21 mouse cellular contexts compared by ENCODE assay signal in genomic region chr1:69489026-69489425, GRCm38 (mm10).
DNase-seq lines count a peak whose midpoint lies in the region; ATAC-seq and TF ChIP-seq lines count a peak whose summit lies in the region.
"Had no signal": no experiment of that assay in that cellular context is flagged by ENCODE, and none has a peak within 500 bp of the region (broad histone marks: within the 10 kb centered on the region; RNA-seq: fewer than 3 reads in every experiment).

No protein-coding gene starts in this region.

- no peaks in the 10 kb centered on the region for H3K4me1 ChIP-seq in kidney, postnatal 0 days (replicated peaks; ENCODE audit: insufficient read depth, low read length)
- H3K4me1 ChIP-seq: embryonic facial prominence, embryonic 15.5 days; heart, embryonic 12.5 days; hindbrain, embryonic 13.5 days had no signal

- 36% methylated on average over 7 of the region's 7 CpGs for WGBS in kidney, postnatal 0 days

- ATAC-seq in kidney, postnatal 0 days (replicated peaks; ENCODE audit: low FRiP score, low read depth), result no peak
- no peak for ATAC-seq in megakaryocyte progenitor cell, adult 5-6 weeks (replicated peaks; ENCODE audit: poor library complexity)
- ATAC-seq: forebrain, embryonic 16.5 days had no signal

- peak; percentile 19 for DNase-seq in kidney, adult 9 months
- DNase-seq in kidney, postnatal 25 days, result no peak
- peak; percentile 20 for DNase-seq in embryo, embryonic 9.5 days (ENCODE audit: extremely low spot score)
- DNase-seq in kidney, postnatal 0 days (ENCODE audit: low spot score), result peak; percentile 14
- DNase-seq in spleen, postnatal 4 days (ENCODE audit: low spot score in 2 of 2), result no peak
- DNase-seq in left cerebral cortex, postnatal 25 days (ENCODE audit: low spot score in 2 of 2), result no peak
- DNase-seq: cerebellum, adult 18-20 months; cerebellum, postnatal 36 days; heart, postnatal 14 days; layer of hippocampus, postnatal 36 days; lung, adult 18-20 months; lung, postnatal 14 days; right cerebral cortex, postnatal 25 days; thymus, postnatal 14 days had no signal

- no peaks in the 10 kb centered on the region for H3K27me3 ChIP-seq in kidney, postnatal 0 days (ENCODE audit: insufficient read depth, low read length)
- H3K27me3 ChIP-seq: embryonic facial prominence, embryonic 15.5 days; heart, embryonic 12.5 days; hindbrain, embryonic 13.5 days; megakaryocyte, embryonic 14.5 days had no signal

- no peak overlapping the region for H3K4me2 ChIP-seq in kidney, postnatal 0 days (ENCODE audit: low read length)
- H3K4me2 ChIP-seq: embryonic facial prominence, embryonic 15.5 days; heart, embryonic 12.5 days; hindbrain, embryonic 13.5 days had no signal

- H3K9me3 ChIP-seq in kidney, postnatal 0 days (replicated peaks; ENCODE audit: low read length), result no peaks in the 10 kb centered on the region
- H3K9me3 ChIP-seq: embryonic facial prominence, embryonic 15.5 days; G1E; heart, embryonic 12.5 days; hindbrain, embryonic 13.5 days; megakaryocyte, embryonic 14.5 days had no signal

- no peak overlapping the region for H3K9ac ChIP-seq in kidney, postnatal 0 days (ENCODE audit: low read depth, low read length)
- H3K9ac ChIP-seq: embryonic facial prominence, embryonic 15.5 days; heart, embryonic 12.5 days; hindbrain, embryonic 13.5 days had no signal

- no peak overlapping the region for H3K4me3 ChIP-seq in kidney, postnatal 0 days (replicated peaks; ENCODE audit: low read depth, low read length)
- H3K4me3 ChIP-seq: embryonic facial prominence, embryonic 15.5 days; heart, embryonic 12.5 days; hindbrain, embryonic 13.5 days; megakaryocyte, embryonic 14.5 days had no signal

- no peak for TF ChIP-seq CTCF in kidney, postnatal 0 days (IDR thresholded peaks at IDR 0.05; ENCODE audit: low read depth)

- H3K27ac ChIP-seq in kidney, postnatal 0 days, result no peak overlapping the region
- H3K27ac ChIP-seq: embryonic facial prominence, embryonic 15.5 days; hindbrain, embryonic 13.5 days had no signal

- intact Hi-C loops in left cerebral cortex, postnatal 25 days (cut with DNase I), result no loop called here

- H3K36me3 ChIP-seq in kidney, postnatal 0 days (ENCODE audit: insufficient read depth, low read length), result no peaks in the 10 kb centered on the region
- H3K36me3 ChIP-seq: embryonic facial prominence, embryonic 15.5 days; G1E; heart, embryonic 12.5 days; hindbrain, embryonic 13.5 days had no signal

Comparison
In these comparisons a context has a peak if more than half of its experiments do, and no peak if none do; other contexts are left out.
1. DNase-seq: peak in kidney, adult 9 months (single experiment), embryo, embryonic 9.5 days (single experiment) and kidney, postnatal 0 days (single experiment); none in kidney, postnatal 25 days (0 of 2), spleen, postnatal 4 days (0 of 2) and left cerebral cortex, postnatal 25 days (0 of 2).